Mouse (Mus musculus) heart, embryonic 12.5 days (tissue): ENCODE results near the gene Smim27. TPM values are rescaled to one million over a fixed set of nuclear protein-coding genes. Genes with fewer than 3 reads are reported as not detected.

Experiments used
- ATAC-seq: fragments of 200-750 bp; cut with Nextera tagmentation; 2 replicates; pipeline ENCODE4 v1.8.0; 2017; ENCODE audit warnings: moderate TSS enrichment, moderate library complexity; ENCODE audit not compliant: insufficient number of reproducible peaks, low FRiP score
- H3K27ac ChIP-seq: fragments of 300-500 bp; sonication (generic); 2 replicates; pipeline ENCODE4 v1.5.1; 2016; ENCODE audit warnings: mild to moderate bottlenecking, moderate library complexity; ENCODE audit not compliant: poor library complexity, severe bottlenecking
- H3K27me3 ChIP-seq: fragments of 300-500 bp; sonication (generic); replicated peaks from 2 replicates; pipeline ENCODE4 v1.6.1; 2016; ENCODE audit warnings: mild to moderate bottlenecking, moderate library complexity
- H3K36me3 ChIP-seq: fragments of 300-500 bp; sonication (generic); 2 replicates; pipeline ENCODE4 v1.6.1; 2016; ENCODE audit warnings: mild to moderate bottlenecking, moderate library complexity
- H3K4me1 ChIP-seq: fragments of 300-500 bp; sonication (generic); replicated peaks from 2 replicates; pipeline ENCODE4 v1.6.1; 2016; ENCODE audit warnings: mild to moderate bottlenecking
- H3K4me2 ChIP-seq: fragments of 300-500 bp; sonication (generic); 2 replicates; pipeline ENCODE4 v1.6.1; 2016; ENCODE audit warnings: mild to moderate bottlenecking, moderate library complexity
- H3K4me3 ChIP-seq: fragments of 300-500 bp; sonication (generic); 2 replicates; pipeline ENCODE4 v1.5.1; 2016; ENCODE audit warnings: mild to moderate bottlenecking
- H3K9ac ChIP-seq: fragments of 300-500 bp; sonication (generic); 2 replicates; pipeline ENCODE4 v1.6.1; 2016; ENCODE audit warnings: mild to moderate bottlenecking, moderate library complexity
- H3K9me3 ChIP-seq: fragments of 300-500 bp; sonication (generic); replicated peaks from 2 replicates; pipeline ENCODE4 v1.6.1; 2016; ENCODE audit warnings: mild to moderate bottlenecking, moderate library complexity
- WGBS: fragments of 180-500 bp; shearing (Covaris S2); methylation state at CpG from one replicate; pipeline ENCODE4 v1.1.7; 2016; 5-methylcytosine and 5-hydroxymethylcytosine counted together
- polyA plus RNA-seq: library from polyadenylated mRNA; unstranded; fragments of >200 nt; fragmentation: Nextera tagmentation; extraction: Ambion mirVana; gene quantifications from 2 replicates; pipeline ENCODE4 v1.2.1, GENCODE M21; 2016

Smim27 gene
- polyA plus RNA-seq, result 28.4 and 34.7 TPM in 2 replicates

- H3K9ac ChIP-seq, result peak within 1 kb of the TSS; percentile 97
- H3K9me3 ChIP-seq, result no peaks in the 10 kb centered on the region
- peaks cover 30% of the 10 kb centered on the region for H3K36me3 ChIP-seq
- ATAC-seq, result peak; percentile 95
- H3K4me2 ChIP-seq, result peak within 1 kb of the TSS; percentile 97
- WGBS, result under 1% methylated on average over 38 of the region's 38 CpGs
- peak within 1 kb of the TSS; percentile 72 for H3K4me3 ChIP-seq
- H3K4me1 ChIP-seq, result peaks cover 32% of the 10 kb centered on the region
- peak within 1 kb of the TSS; percentile 99 for H3K27ac ChIP-seq
- no peaks in the 10 kb centered on the region for H3K27me3 ChIP-seq
Observed at GRCm38 (mm10) chr4:40269430-40270032, at the start of gene Smim27, which contains the start of gene Topors. Gene Smim27, plus strand, starts transcription at chr4:40269579. Gene Topors, minus strand, starts transcription at chr4:40269850.

- Histone ChIP-seq H3K27ac (no peak overlapping the region), H3K4me3 (0 out of 2 replicates have a peak overlapping the region, but pooled peaks have one; percentile 14), H3K4me2 (peak overlapping the region; percentile 53), H3K9me3 (no peaks in the 10 kb centered on the region), H3K27me3 (peaks cover 14% of the 10 kb centered on the region), H3K36me3 (0 out of 2 replicates have a peak, but pooled peaks cover 9% of the 10 kb centered on the region), H3K4me1 (peaks cover 12% of the 10 kb centered on the region), H3K9ac (no peak overlapping the region)
- 15% methylated on average over 12 of the region's 12 CpGs for WGBS
- ATAC-seq, result no peak
Observed at GRCm38 (mm10) chr4:40220437-40220836, 48.9 kb upstream of the Smim27 start.

GRCm38 (mm10) chr4:40221004-40221760 lies 48.2 kb upstream of the Smim27 start:
- Histone ChIP-seq H3K4me2 (peak overlapping the region; percentile 53), H3K9me3 (no peaks in the 10 kb centered on the region), H3K36me3 (0 out of 2 replicates have a peak, but pooled peaks cover 9% of the 10 kb centered on the region), H3K27me3 (peaks cover 14% of the 10 kb centered on the region), H3K4me1 (peaks cover 12% of the 10 kb centered on the region), H3K4me3 (no peak overlapping the region), H3K9ac (no peak overlapping the region), H3K27ac (no peak overlapping the region)
- WGBS, result 26% methylated on average over 14 of the region's 14 CpGs
- ATAC-seq, result no peak

- Histone ChIP-seq H3K9ac (no peak overlapping the region), H3K27me3 (peaks cover 14% of the 10 kb centered on the region), H3K36me3 (0 out of 2 replicates have a peak, but pooled peaks cover 9% of the 10 kb centered on the region), H3K4me2 (no peak overlapping the region), H3K9me3 (no peaks in the 10 kb centered on the region), H3K27ac (no peak overlapping the region), H3K4me3 (no peak overlapping the region), H3K4me1 (peaks cover 12% of the 10 kb centered on the region)
- no peak for ATAC-seq
- 40% methylated on average over 21 of the region's 21 CpGs for WGBS
Observed at GRCm38 (mm10) chr4:40221876-40222585, 47.3 kb upstream of the Smim27 start.

GRCm38 (mm10) chr4:40226095-40226494 lies 43.3 kb upstream of the Smim27 start:
- H3K9me3 ChIP-seq, result no peaks in the 10 kb centered on the region
- no peak overlapping the region for H3K4me3 ChIP-seq
- H3K4me2 ChIP-seq, result no peak overlapping the region
- peaks cover 10% of the 10 kb centered on the region for H3K27me3 ChIP-seq
- H3K9ac ChIP-seq, result no peak overlapping the region
- no peak for ATAC-seq
- WGBS, result 64% methylated on average over 5 of the region's 5 CpGs
- H3K27ac ChIP-seq, result no peak overlapping the region
- peaks cover under 1% of the 10 kb centered on the region; the same call in 1 of the 2 replicates for H3K4me1 ChIP-seq
- H3K36me3 ChIP-seq, result 0 out of 2 replicates have a peak, but pooled peaks cover 7% of the 10 kb centered on the region

- H3K4me1 ChIP-seq, result no peaks in the 10 kb centered on the region
- 80% methylated on average over 11 of the region's 11 CpGs for WGBS
- no peak overlapping the region for H3K4me3 ChIP-seq
- H3K9me3 ChIP-seq, result no peaks in the 10 kb centered on the region
- H3K4me2 ChIP-seq, result no peak overlapping the region
- H3K36me3 ChIP-seq, result 0 out of 2 replicates have a peak, but pooled peaks cover 7% of the 10 kb centered on the region
- H3K27me3 ChIP-seq, result no peaks in the 10 kb centered on the region; the same call in 1 of the 2 replicates
- H3K9ac ChIP-seq, result no peak overlapping the region
- ATAC-seq, result no peak
- H3K27ac ChIP-seq, result no peak overlapping the region
Observed at GRCm38 (mm10) chr4:40227131-40227530, 42.2 kb upstream of the Smim27 start.

GRCm38 (mm10) chr4:40227886-40228285 lies 41.5 kb upstream of the Smim27 start:
- H3K4me2 ChIP-seq, result no peak overlapping the region
- no peaks in the 10 kb centered on the region for H3K9me3 ChIP-seq
- H3K9ac ChIP-seq, result no peak overlapping the region
- WGBS, result 84% methylated on average over 7 of the region's 7 CpGs
- 0 out of 2 replicates have a peak, but pooled peaks cover 5% of the 10 kb centered on the region for H3K36me3 ChIP-seq
- H3K4me1 ChIP-seq, result no peaks in the 10 kb centered on the region
- ATAC-seq, result no peak
- H3K27me3 ChIP-seq, result no peaks in the 10 kb centered on the region
- no peak overlapping the region for H3K27ac ChIP-seq
- H3K4me3 ChIP-seq, result no peak overlapping the region

- Histone ChIP-seq H3K4me1 (no peaks in the 10 kb centered on the region), H3K9ac (no peak overlapping the region), H3K4me3 (no peak overlapping the region), H3K27ac (no peak overlapping the region), H3K9me3 (no peaks in the 10 kb centered on the region), H3K27me3 (no peaks in the 10 kb centered on the region), H3K36me3 (peaks cover 12% of the 10 kb centered on the region; the same call in 1 of the 2 replicates), H3K4me2 (no peak overlapping the region)
- no peak for ATAC-seq
- WGBS, result 87% methylated on average over 6 of the region's 6 CpGs
Observed at GRCm38 (mm10) chr4:40229723-40230122, 39.7 kb upstream of the Smim27 start.

- no peak overlapping the region for H3K4me3 ChIP-seq
- WGBS, result 91% methylated on average over 7 of the region's 7 CpGs
- H3K27ac ChIP-seq, result no peak overlapping the region
- H3K27me3 ChIP-seq, result no peaks in the 10 kb centered on the region
- H3K9me3 ChIP-seq, result no peaks in the 10 kb centered on the region
- H3K9ac ChIP-seq, result no peak overlapping the region
- no peak overlapping the region for H3K4me2 ChIP-seq
- peaks cover 11% of the 10 kb centered on the region; the same call in 1 of the 2 replicates for H3K36me3 ChIP-seq
- ATAC-seq, result no peak
- no peaks in the 10 kb centered on the region for H3K4me1 ChIP-seq
Observed at GRCm38 (mm10) chr4:40233062-40233664, 36.2 kb upstream of the Smim27 start.

- H3K27me3 ChIP-seq, result no peaks in the 10 kb centered on the region
- 86% methylated on average over 6 of the region's 6 CpGs for WGBS
- H3K9ac ChIP-seq, result no peak overlapping the region
- H3K4me1 ChIP-seq, result peaks cover 6% of the 10 kb centered on the region; the same call in 1 of the 2 replicates
- H3K27ac ChIP-seq, result no peak overlapping the region
- no peak overlapping the region for H3K4me3 ChIP-seq
- H3K4me2 ChIP-seq, result no peak overlapping the region
- no peaks in the 10 kb centered on the region for H3K9me3 ChIP-seq
- ATAC-seq, result no peak
- peaks cover 11% of the 10 kb centered on the region; the same call in 1 of the 2 replicates for H3K36me3 ChIP-seq
Observed at GRCm38 (mm10) chr4:40234256-40234655, 35.1 kb upstream of the Smim27 start.
